Mouse (Mus musculus): ENCODE data around the gene Olfr15. TPM values are rescaled to one million over a fixed set of nuclear protein-coding genes. Genes with fewer than 3 reads are reported as not detected.
"Not testable (repeated sequence)": the region's sequence is repeated elsewhere in the genome, so short reads cannot be mapped to it uniquely, and the experiment has no call there.

Olfr15 gene
- polyA plus RNA-seq (2014; fragmentation: Nextera tagmentation; extraction: Ambion mirVana), result not detected in 2 replicates

GRCm38 (mm10) chr16:3830588-3831109 lies at the start of gene Olfr15:
TSS of gene Olfr15 (plus strand) at chr16:3830878.
- H3K27me3 ChIP-seq (ENCODE audit: control insufficient read depth, insufficient read depth, low read length), result no peaks in the 10 kb centered on the region
- no peaks in the 10 kb centered on the region for H3K36me3 ChIP-seq (ENCODE audit: control insufficient read depth, insufficient read depth, low read length)
- no peak within 1 kb of the TSS for H3K9ac ChIP-seq (ENCODE audit: low read length)
- ATAC-seq (ENCODE audit: insufficient number of reproducible peaks, low FRiP score, low TSS enrichment, low read depth) (no peak), DNase-seq (ENCODE audit: low spot score) (no peak)
- H3K9me3 ChIP-seq (ENCODE audit: control insufficient read depth, low read length), result no peaks in the 10 kb centered on the region
- H3K4me2 ChIP-seq (ENCODE audit: low read depth, severe bottlenecking), result no peak within 1 kb of the TSS
- H3K27ac ChIP-seq (replicated peaks; ENCODE audit: low read depth, low read length), result no peak within 1 kb of the TSS
- H3K4me1 ChIP-seq (ENCODE audit: control insufficient read depth, insufficient read depth, low read length), result no peaks in the 10 kb centered on the region
- H3K4me3 ChIP-seq (ENCODE audit: low read depth, low read length), result no peak within 1 kb of the TSS

DNA sequence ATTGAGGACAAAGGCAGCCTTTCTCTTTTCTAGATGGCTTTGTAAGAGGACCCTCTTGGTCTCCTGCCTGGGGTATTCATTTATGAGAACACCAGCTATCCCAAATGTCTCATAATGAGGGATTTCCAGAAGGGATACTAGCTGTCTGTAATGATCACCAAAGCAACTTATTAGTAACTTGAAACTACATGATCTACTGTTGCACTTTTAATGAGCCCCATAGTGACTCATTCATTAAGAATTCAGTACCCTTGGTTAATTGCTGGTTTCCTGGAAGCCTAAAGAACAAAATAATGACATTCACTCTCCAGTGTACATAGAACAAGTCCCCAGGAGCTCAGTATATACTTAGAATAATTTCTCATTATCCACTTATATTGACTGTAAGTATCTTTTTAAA lies 49.4 kb upstream of the Olfr15 start:
- Histone ChIP-seq H3K36me3 (ENCODE audit: control insufficient read depth, insufficient read depth, low read length) (no peaks in the 10 kb centered on the region), H3K27me3 (ENCODE audit: control insufficient read depth, insufficient read depth, low read length) (no peaks in the 10 kb centered on the region), H3K27ac (replicated peaks; ENCODE audit: low read depth, low read length) (no peak overlapping the region), H3K9ac (ENCODE audit: low read length) (no peak overlapping the region), H3K9me3 (ENCODE audit: control insufficient read depth, low read length) (no peaks in the 10 kb centered on the region), H3K4me1 (ENCODE audit: control insufficient read depth, insufficient read depth, low read length) (no peaks in the 10 kb centered on the region), H3K4me3 (ENCODE audit: low read depth, low read length) (no peak overlapping the region), H3K4me2 (ENCODE audit: low read depth, severe bottlenecking) (no peak overlapping the region)
- ATAC-seq (ENCODE audit: insufficient number of reproducible peaks, low FRiP score, low TSS enrichment, low read depth), result no peak
- no peak for DNase-seq (ENCODE audit: low spot score)

- Histone ChIP-seq H3K4me2 (ENCODE audit: low read depth, severe bottlenecking) (no peak overlapping the region), H3K4me3 (ENCODE audit: low read depth, low read length) (no peak overlapping the region), H3K36me3 (ENCODE audit: control insufficient read depth, insufficient read depth, low read length) (no peaks in the 10 kb centered on the region), H3K4me1 (ENCODE audit: control insufficient read depth, insufficient read depth, low read length) (no peaks in the 10 kb centered on the region), H3K27ac (replicated peaks; ENCODE audit: low read depth, low read length) (no peak overlapping the region), H3K9me3 (ENCODE audit: control insufficient read depth, low read length) (no peaks in the 10 kb centered on the region; the same call in 1 of the 2 replicates), H3K27me3 (ENCODE audit: control insufficient read depth, insufficient read depth, low read length) (no peaks in the 10 kb centered on the region), H3K9ac (ENCODE audit: low read length) (no peak overlapping the region)
- no peak for ATAC-seq (ENCODE audit: insufficient number of reproducible peaks, low FRiP score, low TSS enrichment, low read depth)
- DNase-seq (ENCODE audit: low spot score), result no peak
Measured at GRCm38 (mm10) chr16:3788394-3788793, 42.3 kb upstream of the Olfr15 start.

- 85% methylated on average over 3 of the region's 3 CpGs for WGBS
- no peak overlapping the region for H3K4me2 ChIP-seq (ENCODE audit: low read depth, severe bottlenecking)
- ATAC-seq (ENCODE audit: insufficient number of reproducible peaks, low FRiP score, low TSS enrichment, low read depth) (no peak), DNase-seq (ENCODE audit: low spot score) (no peak)
- no peaks in the 10 kb centered on the region; the same call in none of the 2 replicates for H3K9me3 ChIP-seq (ENCODE audit: control insufficient read depth, low read length)
- no peaks in the 10 kb centered on the region for H3K4me1 ChIP-seq (ENCODE audit: control insufficient read depth, insufficient read depth, low read length)
- H3K4me3 ChIP-seq (ENCODE audit: low read depth, low read length), result no peak overlapping the region
- H3K27ac ChIP-seq (replicated peaks; ENCODE audit: low read depth, low read length), result no peak overlapping the region
- H3K36me3 ChIP-seq (ENCODE audit: control insufficient read depth, insufficient read depth, low read length), result no peaks in the 10 kb centered on the region
- H3K9ac ChIP-seq (ENCODE audit: low read length), result no peak overlapping the region
- H3K27me3 ChIP-seq (ENCODE audit: control insufficient read depth, insufficient read depth, low read length), result no peaks in the 10 kb centered on the region
Measured at GRCm38 (mm10) chr16:3808176-3808575, 22.5 kb upstream of the Olfr15 start.

DNA sequence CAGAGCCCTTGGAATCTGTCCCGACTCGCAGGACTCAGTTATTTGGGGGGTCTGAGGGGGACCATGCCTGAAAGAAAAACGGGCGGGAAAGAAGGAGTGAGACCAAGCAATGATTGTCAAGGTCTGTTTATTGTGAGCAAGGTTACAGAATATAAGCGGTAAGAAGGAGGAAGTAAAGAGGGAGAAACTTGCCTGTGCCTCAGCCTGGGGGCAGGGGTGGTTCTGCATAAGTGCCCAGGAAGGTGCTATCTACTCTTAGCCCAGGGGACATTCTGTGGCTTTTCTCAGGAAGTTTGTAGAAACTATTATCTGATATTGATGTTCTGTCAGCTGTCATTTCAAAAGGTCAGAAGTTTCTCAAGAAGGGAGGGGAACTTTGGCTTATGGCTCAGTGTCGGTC lies 16.0 kb upstream of the Olfr15 start:
- H3K36me3 ChIP-seq (ENCODE audit: control insufficient read depth, insufficient read depth, low read length); H3K4me2 ChIP-seq (ENCODE audit: low read depth, severe bottlenecking); DNase-seq (ENCODE audit: low spot score); H3K4me3 ChIP-seq (ENCODE audit: low read depth, low read length); H3K4me1 ChIP-seq (ENCODE audit: control insufficient read depth, insufficient read depth, low read length); H3K9ac ChIP-seq (ENCODE audit: low read length); H3K9me3 ChIP-seq (ENCODE audit: control insufficient read depth, low read length); H3K27me3 ChIP-seq (ENCODE audit: control insufficient read depth, insufficient read depth, low read length); ATAC-seq (ENCODE audit: insufficient number of reproducible peaks, low FRiP score, low TSS enrichment, low read depth); H3K27ac ChIP-seq (replicated peaks; ENCODE audit: low read depth, low read length): not testable (repeated sequence)
- WGBS, result 83% methylated on average over 6 of the region's 6 CpGs

- H3K9ac ChIP-seq (ENCODE audit: low read length), result no peak overlapping the region
- ATAC-seq (ENCODE audit: insufficient number of reproducible peaks, low FRiP score, low TSS enrichment, low read depth), result no peak
- no peak overlapping the region for H3K4me3 ChIP-seq (ENCODE audit: low read depth, low read length)
- H3K4me2 ChIP-seq (ENCODE audit: low read depth, severe bottlenecking), result no peak overlapping the region
- H3K9me3 ChIP-seq (ENCODE audit: control insufficient read depth, low read length), result no peaks in the 10 kb centered on the region
- WGBS, result 87% methylated on average over 2 of the region's 2 CpGs
- no peaks in the 10 kb centered on the region for H3K27me3 ChIP-seq (ENCODE audit: control insufficient read depth, insufficient read depth, low read length)
- DNase-seq (ENCODE audit: low spot score), result no peak
- no peak overlapping the region for H3K27ac ChIP-seq (replicated peaks; ENCODE audit: low read depth, low read length)
- H3K4me1 ChIP-seq (ENCODE audit: control insufficient read depth, insufficient read depth, low read length), result no peaks in the 10 kb centered on the region
- no peaks in the 10 kb centered on the region for H3K36me3 ChIP-seq (ENCODE audit: control insufficient read depth, insufficient read depth, low read length)
Measured at GRCm38 (mm10) chr16:3820202-3820601, 10.5 kb upstream of the Olfr15 start.

DNA sequence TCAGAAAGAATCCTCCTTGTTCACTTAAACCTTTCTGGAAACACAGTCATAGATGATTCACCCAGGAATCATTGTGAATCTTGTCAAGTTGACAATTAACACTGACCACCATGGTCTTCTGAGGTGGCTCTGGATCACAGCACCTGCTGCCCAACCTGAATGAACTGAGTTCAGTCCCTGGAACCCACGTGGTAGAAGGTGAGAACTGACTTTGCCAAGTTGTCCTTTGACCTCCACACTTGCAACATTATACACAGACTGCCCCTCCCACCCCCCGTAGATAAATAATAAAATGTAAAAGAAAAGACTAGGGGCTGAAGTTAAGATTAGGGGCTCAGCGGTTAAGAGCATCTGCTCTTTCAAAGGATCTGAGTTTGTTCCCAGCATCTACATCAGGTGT lies 2.7 kb upstream of the Olfr15 start:
- no peak for ATAC-seq (ENCODE audit: insufficient number of reproducible peaks, low FRiP score, low TSS enrichment, low read depth)
- Histone ChIP-seq H3K36me3 (ENCODE audit: control insufficient read depth, insufficient read depth, low read length) (no peaks in the 10 kb centered on the region), H3K27ac (replicated peaks; ENCODE audit: low read depth, low read length) (no peak overlapping the region), H3K4me1 (ENCODE audit: control insufficient read depth, insufficient read depth, low read length) (no peaks in the 10 kb centered on the region), H3K9me3 (ENCODE audit: control insufficient read depth, low read length) (no peaks in the 10 kb centered on the region), H3K9ac (ENCODE audit: low read length) (no peak overlapping the region), H3K27me3 (ENCODE audit: control insufficient read depth, insufficient read depth, low read length) (no peaks in the 10 kb centered on the region), H3K4me3 (ENCODE audit: low read depth, low read length) (no peak overlapping the region), H3K4me2 (ENCODE audit: low read depth, severe bottlenecking) (no peak overlapping the region)
- DNase-seq (ENCODE audit: low spot score), result no peak
- 58% methylated on average over 3 of the region's 3 CpGs for WGBS

- H3K4me2 ChIP-seq (ENCODE audit: low read depth, severe bottlenecking), result no peak overlapping the region
- DNase-seq (ENCODE audit: low spot score) (no peak), ATAC-seq (ENCODE audit: insufficient number of reproducible peaks, low FRiP score, low TSS enrichment, low read depth) (no peak)
- 88% methylated on average over 2 of the region's 2 CpGs for WGBS
- no peak overlapping the region for H3K27ac ChIP-seq (replicated peaks; ENCODE audit: low read depth, low read length)
- H3K27me3 ChIP-seq (ENCODE audit: control insufficient read depth, insufficient read depth, low read length), result no peaks in the 10 kb centered on the region
- H3K9me3 ChIP-seq (ENCODE audit: control insufficient read depth, low read length), result no peaks in the 10 kb centered on the region
- H3K9ac ChIP-seq (ENCODE audit: low read length), result no peak overlapping the region
- no peaks in the 10 kb centered on the region for H3K4me1 ChIP-seq (ENCODE audit: control insufficient read depth, insufficient read depth, low read length)
- H3K36me3 ChIP-seq (ENCODE audit: control insufficient read depth, insufficient read depth, low read length), result no peaks in the 10 kb centered on the region
- no peak overlapping the region for H3K4me3 ChIP-seq (ENCODE audit: low read depth, low read length)
Measured at GRCm38 (mm10) chr16:3829727-3830126, 951 bp upstream of the Olfr15 start.

DNA sequence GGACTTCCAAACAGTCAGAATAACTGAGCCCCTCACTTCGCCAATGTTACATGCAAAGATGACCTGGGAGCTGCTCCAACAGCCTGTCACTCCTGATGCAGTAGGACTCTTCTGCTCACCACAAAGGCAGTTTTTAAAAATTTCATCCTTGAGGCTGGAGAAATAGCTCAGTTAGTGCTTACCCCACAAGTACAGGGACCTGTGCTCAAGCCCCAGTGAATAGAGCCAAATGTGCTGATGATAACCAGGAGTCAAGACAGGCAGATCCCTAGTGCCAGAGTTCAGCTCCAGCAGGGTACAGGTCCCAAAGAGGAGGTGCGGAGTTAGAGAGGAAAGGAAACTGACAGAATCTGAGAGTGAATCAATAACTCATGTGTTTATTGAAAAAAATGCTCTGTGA lies 4.8 kb downstream of the Olfr15 start:
- Histone ChIP-seq H3K4me3 (ENCODE audit: low read depth, low read length) (no peak overlapping the region), H3K27ac (replicated peaks; ENCODE audit: low read depth, low read length) (no peak overlapping the region), H3K9ac (ENCODE audit: low read length) (no peak overlapping the region), H3K4me2 (ENCODE audit: low read depth, severe bottlenecking) (no peak overlapping the region), H3K27me3 (ENCODE audit: control insufficient read depth, insufficient read depth, low read length) (no peaks in the 10 kb centered on the region), H3K9me3 (ENCODE audit: control insufficient read depth, low read length) (no peaks in the 10 kb centered on the region), H3K4me1 (ENCODE audit: control insufficient read depth, insufficient read depth, low read length) (no peaks in the 10 kb centered on the region), H3K36me3 (ENCODE audit: control insufficient read depth, insufficient read depth, low read length) (no peaks in the 10 kb centered on the region)
- DNase-seq (ENCODE audit: low spot score) (no peak), ATAC-seq (ENCODE audit: insufficient number of reproducible peaks, low FRiP score, low TSS enrichment, low read depth) (no peak)
- 83% methylated on average over 2 of the region's 2 CpGs for WGBS
